Mouse (Mus musculus) bone marrow macrophage, adult 2 months (primary cell): Measurements from ENCODE around the gene Elob.

Experiments
- CTCF ChIP-seq: IDR thresholded peaks from 2 replicates; pipeline ENCODE4 v1.5.1; 2012; ENCODE audit warnings: low read depth, mild to moderate bottlenecking, low read length, moderate library complexity
- POLR2A ChIP-seq: IDR thresholded peaks from 2 replicates; pipeline ENCODE4 v1.6.1; 2012; ENCODE audit warnings: mild to moderate bottlenecking, low read depth, low read length, borderline replicate concordance

DNA sequence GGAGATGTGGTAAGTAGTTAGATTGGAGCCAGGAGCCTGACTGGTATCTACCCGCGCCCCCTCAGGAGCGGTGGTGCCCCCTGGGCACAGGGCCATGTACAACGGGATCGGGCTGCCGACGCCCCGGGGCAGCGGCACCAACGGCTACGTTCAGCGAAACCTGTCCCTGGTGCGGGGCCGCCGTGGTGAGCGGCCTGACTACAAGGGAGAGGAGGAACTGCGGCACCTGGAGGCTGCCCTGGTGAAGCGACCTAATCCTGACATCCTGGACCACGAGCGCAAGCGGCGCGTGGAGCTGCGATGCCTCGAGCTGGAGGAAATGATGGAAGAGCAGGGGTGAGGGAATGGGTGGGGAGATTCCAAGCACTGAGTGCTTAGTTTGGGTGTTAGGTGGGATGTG is 22.1 kb downstream of the Elob start:
- TF ChIP-seq CTCF = no peak
- TF ChIP-seq POLR2A = no peak
